Mouse (Mus musculus) embryonic facial prominence, embryonic 14.5 days (tissue): ENCODE data around the gene Flad1. TPM values are rescaled to one million over a fixed set of nuclear protein-coding genes. Genes with fewer than 3 reads are reported as not detected.

Experiments
- ATAC-seq: fragments of 200-750 bp; cut with Nextera tagmentation; 2 replicates; pipeline ENCODE4 v1.8.0; 2017; ENCODE audit warnings: low read depth, moderate number of reproducible peaks, moderate TSS enrichment
- DNase-seq: peaks from one replicate; pipeline ENCODE4 v3.0.0-alpha.2; 2015; ENCODE audit warnings: low spot score
- H3K27ac ChIP-seq: fragments of 300-500 bp; sonication (generic); replicated peaks from 2 replicates; pipeline ENCODE4 v1.5.1; 2014; ENCODE audit warnings: low read depth, mild to moderate bottlenecking, low read length, moderate library complexity
- H3K27me3 ChIP-seq: fragments of 300-500 bp; sonication (generic); replicated peaks from 2 replicates; pipeline ENCODE4 v1.6.1; 2014; ENCODE audit warnings: low read length; ENCODE audit not compliant: control insufficient read depth, insufficient read depth
- H3K36me3 ChIP-seq: fragments of 300-500 bp; sonication (generic); 2 replicates; pipeline ENCODE4 v1.6.1; 2014; ENCODE audit warnings: low read length, mixed read lengths; ENCODE audit not compliant: control insufficient read depth, insufficient read depth
- H3K4me1 ChIP-seq: fragments of 300-500 bp; sonication (generic); 2 replicates; pipeline ENCODE4 v1.6.1; 2014; ENCODE audit warnings: antibody characterized with exemption, low read length; ENCODE audit not compliant: control insufficient read depth, insufficient read depth
- H3K4me2 ChIP-seq: fragments of 300-500 bp; sonication (generic); 2 replicates; pipeline ENCODE4 v1.6.1; 2014; ENCODE audit warnings: low read depth, mild to moderate bottlenecking, low read length, moderate library complexity, mixed read lengths
- H3K4me3 ChIP-seq: fragments of 300-500 bp; sonication (generic); 2 replicates; pipeline ENCODE4 v1.5.1; 2014; ENCODE audit warnings: low read depth, mild to moderate bottlenecking, low read length
- H3K9ac ChIP-seq: fragments of 300-500 bp; sonication (generic); 2 replicates; pipeline ENCODE4 v1.6.1; 2014; ENCODE audit warnings: low read depth, mild to moderate bottlenecking, low read length, moderate library complexity, mixed read lengths
- H3K9me3 ChIP-seq: fragments of 300-500 bp; sonication (generic); 2 replicates; pipeline ENCODE4 v1.6.1; 2016; ENCODE audit warnings: low read length; ENCODE audit not compliant: control insufficient read depth
- WGBS: fragments of 180-500 bp; shearing (Covaris S2); extraction: QIAGEN DNeasy Blood & Tissue Kit; methylation state at CpG from one replicate; pipeline ENCODE4 v1.1.7; 2014; 5-methylcytosine and 5-hydroxymethylcytosine counted together
- polyA plus RNA-seq: library from polyadenylated mRNA; unstranded; fragments of >200 nt; fragmentation: Nextera tagmentation; extraction: Ambion mirVana; gene quantifications from 2 replicates; pipeline ENCODE4 v1.2.1, GENCODE M21; 2014

Gene Flad1
- polyA plus RNA-seq = 24.2 and 24.8 TPM in 2 replicates

DNA sequence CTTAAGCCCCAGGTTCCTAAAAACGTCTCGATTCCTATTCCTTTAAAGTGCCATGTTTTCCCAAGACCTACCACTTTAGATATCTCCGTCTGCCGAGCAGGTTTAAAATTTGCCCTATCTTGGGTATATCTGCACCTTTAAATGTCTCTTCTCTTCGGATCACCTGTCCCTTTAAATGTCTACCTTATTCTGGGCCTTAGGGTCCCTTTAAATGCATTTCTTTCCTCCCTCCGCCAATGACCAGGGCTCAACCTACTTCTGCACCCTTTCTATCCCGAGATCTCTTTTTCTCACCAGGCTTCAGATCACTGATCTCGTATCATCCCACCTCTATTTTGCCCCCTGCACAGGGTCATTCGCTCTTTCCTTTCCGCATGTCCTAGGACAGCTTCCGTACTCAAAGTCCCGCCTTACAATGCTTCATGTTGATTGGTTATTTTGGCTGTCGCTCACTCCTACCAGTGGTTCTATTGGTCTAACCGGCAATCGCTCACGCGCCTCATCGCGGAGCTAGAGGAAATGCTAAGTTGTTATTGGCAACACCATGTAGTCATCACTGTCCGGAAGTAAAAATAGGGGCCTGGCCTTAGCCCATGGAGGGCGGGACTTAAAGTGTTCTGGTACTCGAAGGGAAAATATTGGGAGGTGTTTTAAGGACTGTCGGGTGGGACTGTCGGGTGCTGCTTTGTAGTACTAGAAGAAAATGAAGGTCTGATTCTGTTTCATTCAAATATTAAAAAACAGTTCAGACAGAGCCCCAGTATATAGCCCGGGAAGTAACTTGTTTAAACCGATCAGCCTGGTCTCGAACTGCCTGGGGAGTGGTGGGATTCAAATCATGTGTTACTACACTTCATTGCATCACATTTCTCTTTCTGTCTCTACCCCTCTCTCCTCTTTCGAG lies at the start of gene Flad1:
Gene Flad1 (minus strand): TSS at position 381 of the 904 bp plus-strand sequence.
- DNase-seq = peak; percentile 99
- ATAC-seq = peak; percentile 99
- Histone ChIP-seq H3K4me2 (peak within 1 kb of the TSS; percentile 59), H3K9ac (peak within 1 kb of the TSS; percentile 60), H3K27ac (peak within 1 kb of the TSS; percentile 30; the same call in 1 of the 2 replicates), H3K27me3 (no peaks in the 10 kb centered on the region), H3K9me3 (no peaks in the 10 kb centered on the region), H3K4me1 (peaks cover 8% of the 10 kb centered on the region), H3K36me3 (peaks cover 39% of the 10 kb centered on the region), H3K4me3 (peak within 1 kb of the TSS; percentile 59)
- 6% methylated on average over 28 of the region's 28 CpGs for WGBS

DNA sequence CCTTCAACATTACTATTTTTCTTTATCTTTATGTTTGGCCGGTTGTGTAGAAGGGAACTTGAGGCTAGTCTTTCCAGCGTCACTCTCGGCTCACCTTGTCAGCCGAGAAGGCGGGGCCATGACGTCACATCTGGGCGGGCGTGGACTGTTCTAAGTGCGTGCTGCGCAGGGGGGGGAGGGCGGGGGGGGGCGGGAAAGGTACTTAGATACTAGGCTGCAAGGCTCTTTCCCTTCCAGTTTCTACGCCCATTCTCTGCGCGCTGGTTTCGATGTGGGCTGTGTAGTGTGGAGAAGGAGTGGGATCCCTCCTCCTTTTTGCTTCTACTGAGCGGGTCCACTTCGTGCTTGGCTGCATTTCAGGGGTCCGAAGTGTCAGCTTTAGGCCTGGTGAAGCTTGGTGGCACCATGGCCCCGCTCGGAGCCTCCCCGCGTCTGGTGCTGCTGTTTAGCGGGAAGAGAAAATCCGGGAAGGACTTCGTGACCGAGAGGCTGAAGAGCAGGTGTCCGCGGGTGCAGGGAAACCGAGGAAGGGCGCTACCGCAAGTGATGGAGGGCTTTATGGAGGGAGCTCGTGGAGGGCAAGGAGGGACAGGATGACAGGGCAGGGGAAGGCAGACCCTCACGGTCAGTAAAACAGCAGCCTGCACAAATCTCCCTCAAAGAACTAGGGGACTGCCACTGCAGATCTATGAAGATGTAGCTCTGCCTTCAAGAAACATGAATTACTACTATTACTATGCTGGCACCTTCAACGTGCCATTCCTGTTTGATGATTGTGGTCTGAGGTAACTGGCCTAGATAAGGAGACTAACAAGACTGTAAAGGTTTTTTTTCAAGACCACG lies 47.5 kb upstream of the Flad1 start:
- Histone ChIP-seq H3K4me3 (peak overlapping the region; percentile 73), H3K4me2 (peak overlapping the region; percentile 91), H3K27me3 (no peaks in the 10 kb centered on the region), H3K27ac (peak overlapping the region; percentile 82), H3K9ac (peak overlapping the region; percentile 85), H3K9me3 (no peaks in the 10 kb centered on the region), H3K4me1 (no peaks in the 10 kb centered on the region), H3K36me3 (0 out of 2 replicates have a peak, but pooled peaks cover 4% of the 10 kb centered on the region)
- ATAC-seq (peak; percentile 93), DNase-seq (peak; percentile 95)
- under 1% methylated on average over 30 of the region's 36 CpGs for WGBS

DNA sequence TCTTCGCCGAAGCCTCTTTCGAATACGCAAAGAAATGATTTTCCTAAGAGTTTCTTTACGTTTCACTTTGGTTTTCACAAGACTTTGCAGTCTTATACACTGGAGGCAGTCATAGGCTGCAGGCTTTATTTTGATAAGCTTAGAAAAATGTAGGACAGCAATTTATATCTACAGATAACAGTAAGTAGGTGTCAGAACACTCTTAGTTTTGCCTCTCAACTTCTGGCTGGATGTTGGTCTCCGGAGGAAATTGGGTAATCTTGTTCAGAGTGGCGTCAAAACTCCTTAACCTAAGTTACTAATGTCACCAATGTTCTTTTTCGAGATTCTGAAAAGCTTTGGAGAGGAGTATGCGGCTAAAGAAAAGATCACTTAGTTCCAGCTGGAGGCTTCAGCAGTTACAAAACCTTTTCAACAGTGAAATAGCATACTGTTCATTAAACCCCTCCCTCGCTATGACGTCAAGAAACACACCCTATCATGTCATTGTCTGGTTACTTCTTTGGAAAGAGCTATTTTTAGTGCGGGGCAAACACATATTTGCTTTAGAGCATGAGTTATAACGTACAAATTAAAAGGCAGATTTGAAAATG lies 46.8 kb upstream of the Flad1 start:
- ATAC-seq = peak; percentile 45; the same call in 1 of the 2 replicates
- Histone ChIP-seq H3K9ac (peak overlapping the region; percentile 85; the same call in 1 of the 2 replicates), H3K9me3 (no peaks in the 10 kb centered on the region)

DNA sequence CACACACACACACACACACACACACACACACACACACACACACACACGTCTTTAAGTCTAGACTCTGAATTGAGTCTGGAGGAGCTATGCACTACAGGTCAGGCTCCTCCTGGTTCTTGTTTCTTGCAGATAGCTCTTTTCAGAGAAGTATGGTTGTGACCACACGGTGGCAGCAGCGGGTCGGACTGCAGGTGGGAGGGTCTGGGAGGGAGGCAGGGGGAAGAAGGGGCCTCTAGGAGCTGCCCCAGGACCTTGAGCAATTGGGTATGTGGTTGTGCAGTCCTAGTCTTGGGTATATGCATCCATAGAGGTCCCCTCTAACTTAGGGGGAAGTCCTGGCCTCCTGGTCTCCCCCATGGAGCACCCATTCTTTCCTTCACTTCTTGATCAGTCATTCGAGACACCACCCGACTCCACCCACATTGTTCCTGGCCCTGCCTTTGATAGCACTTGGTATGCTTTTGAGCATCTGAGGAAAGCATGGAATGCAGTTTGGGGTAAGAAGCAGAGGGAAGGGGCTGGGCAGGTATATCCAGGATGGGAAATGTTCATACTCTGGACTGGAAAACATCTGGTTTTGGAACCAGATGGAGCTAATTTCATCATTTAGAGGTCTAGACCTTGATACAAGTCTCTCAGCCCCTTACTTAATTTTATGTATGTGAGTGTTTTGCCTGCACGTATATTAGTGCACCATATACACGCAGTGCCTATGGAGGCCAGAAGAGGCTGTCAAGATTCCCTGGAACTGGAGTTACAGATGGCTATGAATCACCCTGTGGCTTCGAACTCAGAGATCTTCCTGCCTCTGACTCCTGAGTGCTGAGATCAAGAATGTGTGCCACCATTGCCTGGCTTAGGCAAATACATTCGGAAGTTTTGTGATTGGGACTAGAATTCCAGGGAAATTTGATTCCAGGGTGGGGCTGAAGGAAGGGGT lies 45.3 kb upstream of the Flad1 start:
- WGBS = 32% methylated on average over 10 of the region's 10 CpGs
- H3K27me3 ChIP-seq = no peaks in the 10 kb centered on the region
- H3K9me3 ChIP-seq = no peaks in the 10 kb centered on the region
- H3K27ac ChIP-seq = no peak overlapping the region
- no peak overlapping the region for H3K9ac ChIP-seq
- no peaks in the 10 kb centered on the region for H3K4me1 ChIP-seq
- H3K4me3 ChIP-seq = no peak overlapping the region
- H3K4me2 ChIP-seq = no peak overlapping the region
- 0 out of 2 replicates have a peak, but pooled peaks cover 3% of the 10 kb centered on the region for H3K36me3 ChIP-seq
- DNase-seq (peak; percentile 69), ATAC-seq (no peak; the same call in 1 of the 2 replicates)

More for the DNA sequence above, 46.8 kb upstream of the Flad1 start:
- Histone ChIP-seq H3K36me3 (0 out of 2 replicates have a peak, but pooled peaks cover 4% of the 10 kb centered on the region), H3K4me1 (no peaks in the 10 kb centered on the region), H3K27ac (peak overlapping the region; percentile 82), H3K27me3 (no peaks in the 10 kb centered on the region), H3K4me3 (peak overlapping the region; percentile 73), H3K4me2 (peak overlapping the region; percentile 91)
- DNase-seq = no peak
- 45% methylated on average over 13 of the region's 13 CpGs for WGBS

DNA sequence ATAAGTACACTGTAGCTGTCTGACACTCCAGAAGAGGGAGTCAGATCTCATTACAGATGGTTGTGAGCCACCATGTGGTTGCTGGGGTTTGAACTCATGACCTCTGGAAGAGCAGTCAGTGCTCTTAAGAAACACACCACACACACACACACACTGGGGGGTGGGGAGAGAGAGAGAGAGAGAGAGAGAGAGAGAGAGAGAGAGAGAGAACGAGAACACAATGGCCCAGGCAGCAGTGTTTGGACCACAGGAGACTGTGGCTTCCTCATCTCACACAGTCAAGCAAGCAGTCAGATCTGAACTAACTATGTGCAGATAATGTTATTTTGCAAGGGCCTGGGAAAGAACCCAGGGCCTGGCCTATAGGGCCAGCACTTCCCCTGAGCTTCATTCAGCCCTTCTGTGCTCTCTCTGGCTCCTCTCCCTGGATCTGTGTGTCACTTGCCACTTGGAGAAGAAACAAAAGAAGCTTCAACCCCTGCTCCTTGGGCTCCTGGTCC lies 44.2 kb upstream of the Flad1 start:
- no peaks in the 10 kb centered on the region for H3K4me1 ChIP-seq
- DNase-seq = no peak
- no peak overlapping the region for H3K27ac ChIP-seq
- H3K9me3 ChIP-seq = no peaks in the 10 kb centered on the region
- ATAC-seq = no peak
- H3K36me3 ChIP-seq = no peaks in the 10 kb centered on the region
- WGBS = 86% methylated on average over 1 of the region's 1 CpGs
- no peak overlapping the region for H3K4me2 ChIP-seq
- no peak overlapping the region for H3K4me3 ChIP-seq
- no peaks in the 10 kb centered on the region for H3K27me3 ChIP-seq
- no peak overlapping the region for H3K9ac ChIP-seq

DNA sequence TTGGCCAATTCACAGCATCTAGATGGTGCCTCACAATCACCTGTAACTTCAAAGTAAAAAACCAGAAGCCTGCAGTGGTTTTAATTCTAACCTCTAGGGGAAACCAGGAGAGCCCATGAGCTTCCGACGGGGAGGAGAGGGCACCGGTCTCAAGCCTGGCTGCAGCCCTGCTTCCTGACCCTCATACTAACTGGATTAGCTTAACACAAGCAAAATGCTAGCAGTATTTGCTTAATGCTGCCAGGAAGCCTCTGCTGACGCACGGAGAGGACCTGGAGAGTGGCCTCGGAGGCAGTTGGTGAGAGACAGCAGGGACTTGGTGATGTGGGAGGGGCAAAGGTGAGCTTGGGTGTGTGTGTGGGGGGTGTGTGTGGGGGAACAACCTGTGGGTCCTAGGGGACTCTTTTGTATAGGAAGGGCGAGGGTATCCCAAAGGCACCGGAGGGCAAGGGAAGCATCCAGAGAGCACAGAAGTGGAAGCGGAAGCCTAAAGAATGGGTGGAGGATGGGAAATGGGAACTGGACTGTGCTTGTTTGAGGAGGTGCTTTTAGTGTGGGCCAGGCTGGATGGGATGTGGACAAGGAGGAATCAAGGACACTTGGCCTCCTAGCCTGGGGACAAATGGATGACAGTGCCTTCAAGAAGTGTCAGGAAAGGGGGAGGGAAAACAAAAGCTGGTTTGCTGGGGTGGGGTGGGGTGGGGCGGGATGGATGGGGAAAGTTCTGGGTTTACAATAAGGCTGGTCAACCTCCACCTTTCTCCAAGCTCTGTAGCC lies 42.9 kb upstream of the Flad1 start, which contains the start of gene Pmvk:
Gene Pmvk (plus strand): TSS at position 141 of the 777 bp plus-strand sequence.
- Histone ChIP-seq H3K9me3 (no peaks in the 10 kb centered on the region), H3K4me3 (no peak within 1 kb of the TSS), H3K4me2 (no peak within 1 kb of the TSS), H3K27me3 (no peaks in the 10 kb centered on the region), H3K27ac (no peak within 1 kb of the TSS), H3K4me1 (no peaks in the 10 kb centered on the region), H3K36me3 (no peaks in the 10 kb centered on the region), H3K9ac (no peak within 1 kb of the TSS)
- DNase-seq = no peak
- WGBS = 57% methylated on average over 10 of the region's 10 CpGs
- no peak for ATAC-seq

DNA sequence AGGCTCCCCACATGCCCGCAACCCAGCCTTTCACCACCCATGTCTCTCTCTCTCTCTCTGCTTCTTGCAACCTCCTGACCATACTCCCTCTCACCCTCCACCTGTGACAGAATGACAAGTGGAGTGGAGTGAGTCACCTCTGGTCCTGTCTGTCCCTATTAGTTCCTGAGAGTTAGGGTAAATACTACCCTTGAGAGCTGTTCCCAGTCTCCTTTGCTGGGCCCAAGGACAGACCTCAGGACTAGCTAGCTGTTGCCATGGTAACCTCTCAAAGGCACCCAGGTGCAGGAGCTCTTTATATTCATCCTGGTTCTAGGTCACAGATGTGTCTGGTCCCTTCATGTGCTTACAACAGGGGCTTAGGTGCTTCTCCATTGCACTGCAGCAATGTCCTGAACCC lies 40.2 kb upstream of the Flad1 start:
- Histone ChIP-seq H3K27me3 (no peaks in the 10 kb centered on the region), H3K36me3 (no peaks in the 10 kb centered on the region), H3K9ac (no peak overlapping the region), H3K27ac (no peak overlapping the region), H3K4me1 (no peaks in the 10 kb centered on the region), H3K4me2 (no peak overlapping the region), H3K4me3 (no peak overlapping the region), H3K9me3 (no peaks in the 10 kb centered on the region)
- DNase-seq = no peak
- no peak for ATAC-seq
- 73% methylated on average over 1 of the region's 1 CpGs for WGBS
